Mouse (Mus musculus): ENCODE measurements at regions not wholly inside any gene's neighbourhood (a gene's known extent, or its start where the extent isn't known, plus 50 kb on each side); places are given as distances from the start of the nearest gene placed in this dataset.
A peak's percentile ranks its signal among the peaks of the same experiment; 100 is the strongest.

DNA sequence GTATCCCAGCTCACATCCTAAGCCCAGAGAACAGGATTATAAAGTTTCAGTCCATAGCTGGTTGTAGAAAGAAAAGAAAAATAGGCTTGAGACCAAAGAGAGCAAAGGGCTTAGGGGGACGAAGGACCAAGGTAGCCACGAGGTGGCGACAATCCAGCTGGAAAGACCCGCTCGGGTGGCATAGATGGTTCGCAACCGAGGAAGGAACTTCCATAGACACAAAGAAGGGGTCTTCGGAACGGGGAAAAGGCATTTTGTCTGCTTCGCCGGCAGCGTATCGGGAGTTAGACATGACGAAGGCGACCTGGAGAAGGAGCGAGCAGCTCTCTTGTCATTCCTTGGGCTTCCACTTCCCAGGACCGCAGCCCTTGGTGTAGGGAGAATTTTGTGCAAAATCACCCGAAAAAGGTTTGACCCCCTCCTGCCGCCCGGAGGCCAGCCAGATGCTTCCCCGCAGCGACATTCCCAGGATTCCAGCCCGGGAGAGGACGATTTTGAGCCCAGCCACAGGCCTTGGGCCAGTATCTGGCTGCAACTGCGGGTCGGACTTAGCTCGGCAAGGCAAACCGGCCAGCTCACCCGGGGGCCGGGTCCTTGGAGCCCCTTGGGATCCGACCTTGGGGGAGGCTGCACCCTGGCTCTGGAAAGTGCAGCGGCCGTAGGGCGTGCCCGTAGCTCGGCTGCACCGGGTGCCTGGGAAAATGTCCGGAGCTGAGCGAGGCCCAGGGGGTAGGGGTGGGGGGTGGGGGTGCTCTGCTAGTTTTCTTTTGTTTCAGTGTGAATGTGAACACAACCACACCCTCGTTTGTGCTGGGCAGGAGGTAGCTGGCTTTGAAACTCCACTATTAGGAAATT, 184.5 kb upstream of the Foxn2 start:
- DNase-seq (ENCODE audit: low spot score in 2 of 2) = peak; percentile 54 to 59

GRCm38 (mm10) chr17:88256599-88257544, 183.6 kb upstream of the Foxn2 start:
- peak in 1 of 2 experiments; percentile 41 for DNase-seq (ENCODE audit: low spot score in 2 of 2)

DNA sequence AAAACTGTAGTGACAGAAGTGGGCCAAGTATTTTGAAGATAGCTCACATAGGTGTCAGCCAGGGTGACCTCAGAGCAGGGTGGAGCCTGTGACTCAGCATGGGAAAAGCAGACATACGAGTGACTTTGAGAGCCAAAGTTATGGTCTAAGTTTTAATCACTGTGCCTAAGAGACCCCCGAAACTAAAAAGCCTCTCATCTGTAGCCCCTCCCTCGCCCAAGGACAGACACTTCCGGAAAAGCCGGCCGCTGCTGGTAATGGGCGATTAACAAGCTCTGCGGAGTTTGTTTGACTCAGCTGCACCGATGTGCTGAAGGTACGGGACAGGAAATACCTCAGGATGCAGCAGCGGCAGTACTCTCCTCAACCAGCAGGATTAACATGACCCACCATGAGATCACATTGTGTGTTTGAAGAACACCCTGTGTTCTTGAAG, 182.1 kb upstream of the Foxn2 start:
- DNase-seq (ENCODE audit: low spot score in 2 of 2) = no peak

DNA sequence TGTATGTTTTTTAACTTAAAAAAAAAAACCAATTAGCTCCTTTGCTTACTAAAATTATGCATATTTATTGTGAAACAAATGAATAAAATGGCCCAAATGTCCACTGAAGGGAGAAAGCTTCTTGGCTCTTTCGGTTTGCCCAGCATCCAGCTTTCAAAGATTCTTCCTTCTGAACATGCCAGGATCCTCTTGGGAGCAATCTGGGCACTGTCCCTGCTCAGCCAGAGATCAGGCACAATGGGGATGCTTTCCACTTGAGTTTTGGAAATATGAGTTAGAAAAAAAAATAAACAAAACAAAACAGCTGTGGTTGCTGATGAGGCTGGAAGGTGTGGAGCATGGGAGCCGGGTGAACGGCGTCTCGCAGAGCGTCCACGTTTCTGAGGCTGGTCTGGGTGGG, 180.3 kb upstream of the Foxn2 start:
- no peak for DNase-seq (ENCODE audit: low spot score in 2 of 2)

GRCm38 (mm10) chr17:88260826-88261225, 179.7 kb upstream of the Foxn2 start:
- DNase-seq (ENCODE audit: low spot score in 2 of 2) = no peak

- no peak for DNase-seq (ENCODE audit: low spot score in 2 of 2)
These were observed 179.0 kb upstream of the Foxn2 start for GRCm38 (mm10) chr17:88261556-88261955.

GRCm38 (mm10) chr17:88262326-88263187, 178.0 kb upstream of the Foxn2 start:
- no peak for DNase-seq (ENCODE audit: low spot score in 2 of 2)

- DNase-seq (ENCODE audit: low spot score in 2 of 2) = no peak
These were observed 175.2 kb upstream of the Foxn2 start for GRCm38 (mm10) chr17:88265291-88265690.

DNA sequence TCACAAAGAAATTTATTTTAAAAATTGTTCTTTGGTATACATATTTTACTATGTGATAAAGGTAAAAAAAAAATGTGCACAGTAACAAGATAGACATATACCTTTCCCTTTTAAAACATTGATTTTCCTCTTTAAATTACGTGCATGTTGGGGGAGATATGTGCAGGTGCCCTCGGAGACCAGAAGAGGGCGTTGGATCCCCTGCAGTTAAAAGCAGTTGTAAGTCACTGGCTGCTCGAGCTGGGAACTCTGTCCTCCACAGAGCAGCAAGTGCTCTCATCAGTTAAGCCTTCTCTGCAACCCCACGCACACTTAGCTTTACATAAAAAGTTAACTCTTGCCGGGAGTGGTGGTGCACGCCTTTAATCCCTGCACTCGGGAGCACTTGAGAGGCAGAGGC, 172.3 kb upstream of the Foxn2 start:
- no peak for DNase-seq (ENCODE audit: low spot score in 2 of 2)

- no peak for DNase-seq (ENCODE audit: low spot score in 2 of 2)
These were observed 171.7 kb upstream of the Foxn2 start for GRCm38 (mm10) chr17:88268802-88269201.

- no peak for DNase-seq (ENCODE audit: low spot score in 2 of 2)
These were observed 169.6 kb upstream of the Foxn2 start for GRCm38 (mm10) chr17:88270896-88271295.

DNA sequence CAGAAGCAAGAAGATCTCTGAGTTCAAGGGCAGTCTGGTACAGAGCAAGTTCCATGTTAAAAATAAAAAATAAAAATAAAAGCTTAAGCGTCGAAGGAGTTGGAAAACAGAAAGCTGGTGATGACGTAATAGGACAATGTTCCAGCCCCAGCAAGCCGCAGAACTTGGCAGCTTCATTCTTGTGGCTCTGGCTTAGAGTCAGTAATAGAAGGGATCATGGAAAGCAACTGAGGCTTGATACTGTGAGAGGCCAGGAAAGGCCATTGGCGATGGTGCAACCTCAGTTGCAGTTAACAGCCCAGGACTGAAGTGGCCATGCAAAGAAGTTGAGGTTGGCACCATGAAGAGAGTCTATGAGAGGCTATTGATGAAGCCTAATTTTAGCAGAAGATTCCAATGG, 168.3 kb upstream of the Foxn2 start:
- no peak for DNase-seq (ENCODE audit: low spot score in 2 of 2)

GRCm38 (mm10) chr17:88273520-88273919, 167.0 kb upstream of the Foxn2 start:
- no peak for DNase-seq (ENCODE audit: low spot score in 2 of 2)

DNA sequence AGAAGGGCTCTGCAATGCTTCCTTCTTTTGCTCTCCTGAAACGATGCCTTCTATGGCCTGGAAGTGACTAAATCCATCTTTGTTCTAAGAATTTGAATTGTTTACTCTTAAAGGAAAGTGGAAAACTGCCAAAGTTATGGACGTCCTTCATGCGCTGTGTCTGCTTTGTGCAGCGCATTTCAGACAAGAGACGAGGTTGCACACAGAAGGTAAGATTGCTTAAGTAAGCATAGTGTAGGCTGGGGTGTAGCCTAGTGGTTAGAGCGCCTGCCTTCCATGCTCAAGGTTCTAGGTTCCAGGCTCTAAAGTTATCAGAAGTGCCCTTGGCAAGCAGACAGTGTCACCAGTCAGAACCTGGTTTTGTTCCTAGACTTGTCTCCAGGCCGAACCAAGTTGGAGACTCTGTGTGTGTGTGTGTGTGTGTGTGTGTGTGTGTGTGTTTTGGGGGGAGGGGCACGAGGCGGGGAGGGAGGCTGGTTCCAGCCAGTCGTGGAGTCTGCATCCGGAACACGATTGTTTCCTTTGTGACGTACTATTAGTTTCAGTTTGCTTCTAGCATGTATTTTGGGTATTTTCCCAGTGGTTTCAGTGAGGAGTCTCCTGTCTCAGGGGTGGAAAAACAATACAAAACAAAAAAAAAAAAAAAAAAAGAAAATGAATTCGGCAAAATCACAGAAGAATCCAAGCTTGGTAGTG, 166.4 kb upstream of the Foxn2 start:
- DNase-seq (ENCODE audit: low spot score in 2 of 2) = peak in 1 of 2 experiments; percentile 25

DNA sequence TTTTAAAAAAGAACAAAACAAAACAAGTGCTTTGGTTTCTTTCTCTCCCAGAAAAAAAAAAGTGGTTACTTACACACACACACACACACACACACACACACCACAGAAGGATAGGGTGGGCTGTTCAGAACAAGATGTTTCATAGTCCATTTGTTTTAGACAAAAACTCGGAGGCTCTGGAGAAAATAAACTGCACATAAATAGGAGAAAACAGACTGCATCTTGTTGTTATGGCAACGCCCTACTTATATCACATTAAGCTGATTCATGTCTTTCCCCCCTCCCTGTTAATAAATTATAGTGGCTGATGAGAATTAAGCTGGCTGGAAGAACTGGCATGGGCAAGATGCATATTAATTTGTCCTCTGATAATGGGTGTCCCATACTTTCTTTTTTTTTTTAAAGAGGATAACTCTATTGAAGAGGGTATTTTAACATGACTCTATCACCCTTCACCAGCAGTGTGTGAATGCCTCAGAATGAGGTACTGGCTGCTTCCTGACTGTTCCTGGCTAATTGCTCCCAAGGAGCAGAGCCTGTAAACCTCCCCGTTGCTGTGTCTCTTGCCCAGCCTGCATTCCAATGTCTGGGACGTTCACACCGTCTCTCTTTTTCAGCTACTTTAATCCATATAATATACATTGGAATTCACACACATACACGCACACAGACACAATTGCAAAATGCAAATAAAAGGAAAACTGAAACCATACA, 165.6 kb upstream of the Foxn2 start:
- DNase-seq (ENCODE audit: low spot score in 2 of 2) = no peak

DNA sequence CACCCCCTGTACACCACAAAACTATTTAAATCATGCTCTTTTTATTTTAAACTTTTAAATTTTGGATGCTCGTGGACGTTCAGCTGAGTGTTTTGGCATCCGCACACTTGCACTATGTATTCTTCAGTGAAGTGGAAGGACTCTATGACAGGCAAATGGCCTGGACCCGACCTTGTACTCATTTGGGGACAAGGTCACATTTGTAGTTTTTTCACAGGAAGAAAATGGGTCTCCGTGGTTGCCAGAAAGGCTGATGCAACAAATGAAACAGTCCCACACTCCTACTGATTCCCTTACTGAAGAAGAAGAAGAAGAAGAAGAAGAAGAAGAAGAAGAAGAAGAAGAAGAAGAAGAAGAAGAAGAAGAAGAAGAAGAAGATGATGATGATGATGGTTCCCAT, 160.9 kb upstream of the Foxn2 start:
- DNase-seq (ENCODE audit: low spot score in 2 of 2) = no peak

GRCm38 (mm10) chr17:88282711-88283110, 157.8 kb upstream of the Foxn2 start:
- DNase-seq (ENCODE audit: low spot score in 2 of 2) = no peak

GRCm38 (mm10) chr17:88284477-88284876, 156.0 kb upstream of the Foxn2 start:
- DNase-seq (ENCODE audit: low spot score in 2 of 2) = no peak

- DNase-seq (ENCODE audit: low spot score in 2 of 2) = no peak
These were observed 152.7 kb upstream of the Foxn2 start for GRCm38 (mm10) chr17:88287861-88288260.

- DNase-seq (ENCODE audit: low spot score in 2 of 2) = no peak
These were observed 143.0 kb upstream of the Foxn2 start for GRCm38 (mm10) chr17:88297520-88297919.
